Mouse (Mus musculus) T-helper 2 cell (primary cell): ENCODE results near the gene Lix1l.
"Not testable (repeated sequence)": the region's sequence is repeated elsewhere in the genome, so short reads cannot be mapped to it uniquely, and the experiment has no call there.

Experiments used
- in situ Hi-C: fragments of 300-600 bp; cut with MboI, MseI; formaldehyde crosslinking; loops from one replicate; pipeline ENCODE4 v1.15.1; 2025; ENCODE audit warnings: high pct_unique_total_duplicates

Gene Lix1l

DNA sequence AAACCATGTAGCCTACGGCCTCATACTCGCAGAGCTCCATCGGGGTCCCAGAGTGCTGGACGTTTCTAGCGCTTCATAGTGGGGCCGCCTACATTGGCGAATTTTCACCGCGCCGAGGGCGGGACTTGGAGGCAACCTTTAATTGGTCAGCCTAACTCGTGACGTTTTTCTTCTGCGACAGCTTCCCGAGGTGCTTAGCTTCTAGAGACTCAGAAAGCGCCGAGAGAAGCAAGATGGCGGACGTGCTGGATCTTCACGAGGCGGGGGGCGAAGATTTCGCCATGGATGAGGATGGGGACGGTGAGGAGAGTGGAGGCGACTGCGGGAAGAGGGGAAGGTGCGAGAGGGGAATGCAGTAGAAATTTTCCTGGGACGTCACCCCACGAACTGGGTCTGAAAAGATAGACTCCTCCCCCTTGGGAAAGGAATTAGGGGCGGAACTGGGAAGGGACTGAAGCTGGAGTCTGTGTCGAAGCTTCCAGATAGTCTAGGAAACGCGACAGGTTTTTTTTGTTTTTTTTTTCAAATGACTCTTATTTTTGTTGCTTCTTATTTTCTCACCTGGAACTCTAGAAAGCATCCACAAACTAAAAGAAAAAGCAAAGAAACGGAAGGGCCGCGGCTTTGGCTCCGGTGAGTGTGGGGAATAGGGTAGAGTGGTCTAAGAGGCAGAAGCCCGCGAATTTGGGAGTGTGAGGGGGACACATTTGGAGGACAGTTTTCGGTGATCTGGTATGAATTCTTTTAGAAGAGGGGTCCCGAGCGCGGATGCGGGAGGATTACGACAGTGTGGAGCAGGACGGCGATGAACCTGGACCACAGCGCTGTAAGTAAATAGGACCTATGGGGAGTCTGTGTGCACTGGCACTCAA is 29.0 kb downstream of the Lix1l start, which contains the start of gene Rbm8a:
Gene Rbm8a, plus strand, starts transcription at position 205 of the 872 bp plus-strand sequence.
- in situ Hi-C loops = no loop called here

DNA sequence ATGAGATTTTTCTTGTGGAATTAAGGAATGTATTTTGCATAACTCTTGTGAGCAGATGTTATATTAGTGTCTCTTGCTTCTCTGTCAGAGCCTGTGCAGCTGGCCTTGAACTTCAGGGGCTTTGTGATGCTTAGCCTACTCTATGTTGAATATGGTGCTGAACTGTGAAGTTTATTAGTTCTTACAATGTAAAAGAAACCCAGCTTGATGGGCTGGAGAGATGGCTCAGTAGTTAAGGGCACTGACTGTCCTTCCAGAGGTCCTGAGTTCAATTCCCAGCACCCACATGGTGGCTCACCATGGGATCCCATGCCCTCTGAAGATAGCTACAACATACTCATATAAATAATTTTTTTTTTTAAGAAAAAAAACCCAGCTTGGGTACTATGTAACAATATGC is 31.1 kb downstream of the Lix1l start:
- in situ Hi-C loops = no loop called here

- in situ Hi-C loops = no loop called here
Measured at GRCm38 (mm10) chr3:96634015-96634414, 33.1 kb downstream of the Lix1l start.

- in situ Hi-C loops = no loop called here
Measured at GRCm38 (mm10) chr3:96634928-96635879, 34.3 kb downstream of the Lix1l start, which contains the start of the genes Pex11b and Gm42957. Pex11b (plus strand) TSS chr3:96635376. Gm42957 (plus strand) TSS chr3:96635474.

DNA sequence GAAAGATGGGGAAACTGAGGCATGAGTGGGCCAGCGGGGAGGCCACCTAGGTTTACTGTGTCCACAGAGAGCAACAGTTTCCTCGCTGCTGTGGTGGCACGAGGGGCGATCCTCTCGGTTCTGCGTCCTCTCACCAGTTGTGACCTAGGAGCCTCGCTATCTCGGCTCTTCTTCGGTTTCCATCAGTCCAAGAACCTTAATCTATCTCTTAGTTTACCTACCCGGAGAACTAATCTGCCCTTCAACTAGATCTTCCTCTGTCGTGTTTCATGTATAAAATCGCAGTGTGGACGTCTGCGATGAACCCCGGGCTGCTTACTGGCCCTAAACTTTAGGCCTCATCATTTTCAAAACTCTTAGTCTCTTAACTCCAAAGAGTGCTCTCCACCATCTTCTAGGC is 35.0 kb downstream of the Lix1l start:
- in situ Hi-C loops = no loop called here

GRCm38 (mm10) chr3:96636448-96636847 is 35.5 kb downstream of the Lix1l start:
- in situ Hi-C loops = no loop called here

DNA sequence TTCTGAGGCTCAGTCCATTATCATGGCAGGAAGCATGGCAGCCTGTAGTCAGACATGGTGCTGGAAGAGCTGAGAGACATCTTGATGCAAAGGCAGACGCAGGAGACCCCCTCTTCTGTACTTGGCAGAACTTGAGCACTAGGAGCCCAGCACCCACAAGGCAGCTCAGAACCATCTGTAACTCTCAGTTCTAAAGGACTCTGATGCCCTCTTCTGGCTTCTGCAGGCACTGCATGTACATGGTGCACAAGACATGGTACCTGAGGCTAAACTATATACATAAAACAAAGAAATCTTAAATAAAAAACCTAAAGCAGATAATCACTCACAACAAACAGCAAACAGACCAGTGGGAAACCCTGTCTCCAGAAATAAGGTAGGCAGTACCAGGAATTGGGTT is 38.3 kb downstream of the Lix1l start:
- in situ Hi-C loops = no loop called here

DNA sequence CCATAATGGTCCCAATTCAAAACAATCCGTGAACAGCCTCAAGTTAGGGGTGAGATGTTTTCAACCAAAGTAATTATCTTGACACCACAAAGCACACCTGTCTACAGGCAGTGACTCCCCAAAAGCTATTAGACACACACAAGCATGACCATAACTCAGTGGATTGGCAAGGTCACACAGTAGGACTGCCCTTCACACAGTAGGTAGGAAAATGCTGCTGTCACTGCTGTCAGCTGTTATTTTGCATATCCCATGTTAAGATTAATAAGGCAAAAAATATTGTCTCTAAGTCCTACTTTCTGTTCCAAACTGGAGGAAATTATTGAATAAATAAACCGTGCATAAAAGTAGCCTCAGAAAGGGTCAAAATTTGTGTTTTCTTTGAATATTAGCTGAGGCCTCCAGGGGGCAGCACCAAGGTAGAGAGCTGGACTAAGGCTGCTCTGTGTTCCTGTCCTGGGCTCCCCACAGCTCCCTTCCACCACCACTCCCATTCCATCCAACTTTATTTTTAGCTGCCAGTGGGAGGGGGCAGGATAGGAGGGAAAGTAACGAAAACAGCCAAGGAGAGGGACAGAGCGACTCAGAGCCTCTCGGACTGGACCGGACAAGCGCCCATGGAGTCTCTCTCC is 44.2 kb downstream of the Lix1l start, which contains the start of gene Itga10:
Gene Itga10, plus strand, starts transcription at position 567 of the 632 bp plus-strand sequence.
- in situ Hi-C loops = no loop called here

GRCm38 (mm10) chr3:96647365-96647764 is 46.4 kb downstream of the Lix1l start:
- in situ Hi-C loops = no loop called here

DNA sequence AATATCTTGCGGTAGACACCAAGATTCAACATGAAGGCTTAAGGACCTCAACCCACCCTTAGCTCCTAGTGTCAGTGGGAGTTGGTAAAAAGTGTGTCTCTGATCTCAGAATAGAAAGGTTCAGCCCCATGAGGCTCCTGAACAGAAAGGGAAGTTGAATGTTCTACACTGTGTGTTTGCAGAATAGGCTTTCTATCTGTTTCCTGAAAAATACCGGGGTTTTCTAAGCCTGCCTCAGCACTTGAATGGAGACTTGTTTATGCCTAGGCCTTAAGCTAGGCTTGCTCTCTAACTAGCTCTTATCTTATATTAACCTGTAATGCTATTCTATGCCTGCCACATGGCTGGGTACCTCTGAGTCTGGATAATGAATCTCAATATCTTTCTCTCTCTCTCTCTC is 60.0 kb downstream of the Lix1l start:
- in situ Hi-C loops = no loop called here

GRCm38 (mm10) chr3:96662731-96663316 is 61.9 kb downstream of the Lix1l start:
- in situ Hi-C loops = no loop called here

GRCm38 (mm10) chr3:96663432-96664239 is 62.7 kb downstream of the Lix1l start:
- in situ Hi-C loops = no loop called here

GRCm38 (mm10) chr3:96665732-96666363 is 64.9 kb downstream of the Lix1l start:
- in situ Hi-C loops = not testable (repeated sequence)

- in situ Hi-C loops = no loop called here
Measured at GRCm38 (mm10) chr3:96666916-96667315, 66.0 kb downstream of the Lix1l start.

DNA sequence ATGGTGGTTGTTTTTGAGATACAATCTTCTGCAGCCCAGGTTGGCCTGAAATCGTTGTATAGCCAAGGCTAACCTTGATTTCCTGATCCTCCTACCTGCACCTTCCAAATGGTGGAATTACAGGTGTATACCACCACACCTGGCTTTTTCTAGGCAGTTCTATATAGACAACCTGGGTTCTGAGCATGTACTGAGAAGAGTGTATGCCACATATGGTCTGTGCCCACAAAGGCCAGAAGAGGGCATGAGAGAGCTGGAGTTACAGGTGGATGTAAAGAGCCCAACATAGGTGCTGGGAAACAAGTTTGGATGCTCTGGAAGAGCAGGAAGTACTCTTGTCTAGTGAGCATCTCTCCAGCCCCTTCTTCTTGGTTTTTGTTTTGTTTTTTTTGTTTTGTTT is 66.4 kb downstream of the Lix1l start:
- in situ Hi-C loops = no loop called here

DNA sequence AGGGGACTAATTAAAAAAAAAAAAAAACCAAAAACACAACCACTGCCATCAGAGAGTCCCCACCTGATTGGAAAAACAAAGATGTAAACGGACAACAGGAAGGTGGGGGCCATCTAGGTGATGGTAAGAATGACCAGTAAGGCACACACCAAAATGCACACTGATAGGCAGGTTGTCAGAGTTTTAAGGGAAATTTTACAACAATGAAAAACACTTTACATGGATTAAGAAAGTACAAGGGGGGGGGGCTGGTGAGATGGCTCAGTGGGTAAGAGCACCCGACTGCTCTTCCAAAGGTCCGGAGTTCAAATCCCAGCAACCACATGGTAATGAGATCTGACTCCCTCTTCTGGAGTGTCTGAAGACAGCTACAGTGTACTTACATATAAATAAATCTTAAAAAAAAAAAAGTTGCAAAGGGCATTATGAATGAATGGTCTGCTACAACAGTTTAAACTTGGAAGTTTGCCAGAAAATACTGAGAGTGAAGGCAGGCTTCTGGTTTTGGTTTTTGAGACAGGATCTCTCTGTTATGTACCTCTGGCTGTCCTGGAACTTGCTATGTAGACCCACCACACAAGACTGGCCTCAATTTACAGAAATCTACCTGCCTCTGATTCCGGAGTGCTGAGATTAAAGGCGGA is 67.6 kb downstream of the Lix1l start:
- in situ Hi-C loops = no loop called here

DNA sequence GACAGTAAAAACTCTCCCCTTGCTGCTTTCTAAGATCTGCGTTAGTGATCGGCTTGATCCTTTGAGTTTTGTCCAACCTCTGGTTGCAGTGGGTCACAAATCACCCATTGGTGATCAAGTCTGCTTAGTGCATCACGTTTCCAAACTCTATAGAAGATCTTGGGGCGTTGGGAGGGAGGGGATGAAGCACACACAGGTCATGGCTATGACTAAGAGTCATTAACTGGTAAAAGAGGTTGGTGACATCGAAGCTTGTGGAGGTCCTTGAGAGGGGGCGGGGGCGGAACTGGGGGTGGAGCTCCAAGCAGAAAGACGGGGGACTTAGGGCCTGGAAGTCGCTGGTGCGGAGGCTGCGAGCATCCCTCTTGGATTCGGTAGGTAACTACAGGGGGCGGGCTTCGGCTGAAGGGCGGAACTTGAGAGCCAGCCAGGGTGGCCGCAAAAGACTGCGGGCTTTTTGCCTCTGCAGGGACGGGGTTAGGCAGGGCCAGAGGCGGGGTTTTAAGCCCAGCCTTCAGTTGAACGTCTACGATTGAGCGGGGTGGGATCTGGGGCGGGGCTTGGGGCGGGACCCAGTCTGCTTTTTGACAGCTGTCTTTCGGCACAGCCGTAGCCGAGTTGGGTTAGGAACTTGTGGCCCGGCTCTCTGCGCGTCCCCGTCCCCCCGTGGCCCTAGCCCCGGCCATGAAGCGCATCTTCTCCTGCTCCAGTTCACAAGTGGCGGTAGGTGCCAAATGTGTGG is 68.9 kb downstream of the Lix1l start, which contains the start of gene Ankrd35:
Gene Ankrd35, plus strand, starts transcription at position 405 of the 742 bp plus-strand sequence.
- in situ Hi-C loops = no loop called here

GRCm38 (mm10) chr3:96671519-96671918 is 70.6 kb downstream of the Lix1l start:
- in situ Hi-C loops = no loop called here

DNA sequence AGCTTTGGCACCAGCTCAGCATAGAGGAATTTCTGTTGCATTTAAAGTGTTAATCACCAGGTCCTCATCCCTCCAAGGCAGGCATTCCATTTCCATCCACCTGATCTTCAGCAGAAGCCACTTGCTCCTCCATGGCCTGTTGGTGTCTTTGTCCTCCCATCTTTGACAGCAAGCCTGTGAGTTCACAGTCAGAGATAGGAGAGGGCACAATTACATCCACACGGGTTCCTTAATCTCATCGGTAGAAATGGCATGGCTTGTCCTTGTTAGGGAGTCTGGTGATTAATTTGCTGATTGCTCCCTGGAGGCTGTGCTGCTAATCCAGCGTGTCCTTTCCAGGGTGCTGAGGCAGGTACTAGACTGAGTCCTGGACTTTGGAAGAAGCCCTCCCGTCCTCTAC is 72.6 kb downstream of the Lix1l start:
- in situ Hi-C loops = no loop called here
